Mouse (Mus musculus) megakaryocyte-erythroid progenitor cell, adult 5-6 weeks (primary cell): ENCODE results near the gene Sptlc3. TPM values are rescaled to one million over a fixed set of nuclear protein-coding genes. Genes with fewer than 3 reads are reported as not detected.

Experiments
- ATAC-seq: replicated peaks from 2 replicates; pipeline ENCODE4 v1.8.0; 2016; ENCODE audit warnings: mild to moderate bottlenecking, inconsistent platforms; ENCODE audit not compliant: severe bottlenecking, poor library complexity, low FRiP score, low TSS enrichment
- total RNA-seq, 2 experiments: library from RNA; stranded (forward) in 1 of 2; stranded (reverse) in 1 of 2; fragments of 200-1000, 215-1000 nt in 1 of 2; fragments of >200 nt in 1 of 2; fragmentation: Nextera tagmentation in 1 of 2; gene quantifications; 2 replicates each; pipeline ENCODE4 v1.2.3; 2014 to 2017

Gene Sptlc3
- total RNA-seq (2014; fragmentation: Nextera tagmentation) (not detected in 2 replicates), total RNA-seq (2017) (not detected in 2 replicates)

GRCm38 (mm10) chr2:139493836-139494235 is at the start of gene Sptlc3:
Gene Sptlc3, plus strand, starts transcription at chr2:139493913.
- ATAC-seq = no peak

GRCm38 (mm10) chr2:139467726-139468125 is 26.0 kb upstream of the Sptlc3 start:
- no peak for ATAC-seq

GRCm38 (mm10) chr2:139488708-139489107 is 5.0 kb upstream of the Sptlc3 start:
- no peak for ATAC-seq

- no peak for ATAC-seq
Observed at GRCm38 (mm10) chr2:139494629-139495028, 916 bp downstream of the Sptlc3 start.

GRCm38 (mm10) chr2:139561966-139562505 is 68.3 kb downstream of the Sptlc3 start:
- no peak for ATAC-seq

GRCm38 (mm10) chr2:139579280-139579679 is 85.6 kb downstream of the Sptlc3 start:
- no peak for ATAC-seq

- no peak for ATAC-seq
Observed at GRCm38 (mm10) chr2:139582766-139583165, 89.1 kb downstream of the Sptlc3 start.

- no peak for ATAC-seq
Observed at GRCm38 (mm10) chr2:139587660-139588200, 94.0 kb downstream of the Sptlc3 start.

GRCm38 (mm10) chr2:139589905-139590304 is 96.2 kb downstream of the Sptlc3 start:
- ATAC-seq = peak; percentile 83

GRCm38 (mm10) chr2:139590888-139591698 is 97.4 kb downstream of the Sptlc3 start:
- peak; percentile 96 for ATAC-seq

- ATAC-seq = no peak
Observed at GRCm38 (mm10) chr2:139592109-139592508, 98.4 kb downstream of the Sptlc3 start.

GRCm38 (mm10) chr2:139597229-139597628 is 103.5 kb downstream of the Sptlc3 start:
- no peak for ATAC-seq

GRCm38 (mm10) chr2:139601543-139602194 is 108.0 kb downstream of the Sptlc3 start:
- ATAC-seq = no peak

- ATAC-seq = no peak
Observed at GRCm38 (mm10) chr2:139608167-139608566, 114.5 kb downstream of the Sptlc3 start.

GRCm38 (mm10) chr2:139608810-139609209 is 115.1 kb downstream of the Sptlc3 start:
- ATAC-seq = no peak

- no peak for ATAC-seq
Observed at GRCm38 (mm10) chr2:139609231-139609630, 115.5 kb downstream of the Sptlc3 start.

GRCm38 (mm10) chr2:139609662-139610291 is 116.1 kb downstream of the Sptlc3 start:
- ATAC-seq = no peak

GRCm38 (mm10) chr2:139612410-139613107 is 118.8 kb downstream of the Sptlc3 start:
- no peak for ATAC-seq

GRCm38 (mm10) chr2:139626496-139626895 is 132.8 kb downstream of the Sptlc3 start:
- ATAC-seq = no peak
